Mouse (Mus musculus): ENCODE data around the gene Doc2b.

DNA sequence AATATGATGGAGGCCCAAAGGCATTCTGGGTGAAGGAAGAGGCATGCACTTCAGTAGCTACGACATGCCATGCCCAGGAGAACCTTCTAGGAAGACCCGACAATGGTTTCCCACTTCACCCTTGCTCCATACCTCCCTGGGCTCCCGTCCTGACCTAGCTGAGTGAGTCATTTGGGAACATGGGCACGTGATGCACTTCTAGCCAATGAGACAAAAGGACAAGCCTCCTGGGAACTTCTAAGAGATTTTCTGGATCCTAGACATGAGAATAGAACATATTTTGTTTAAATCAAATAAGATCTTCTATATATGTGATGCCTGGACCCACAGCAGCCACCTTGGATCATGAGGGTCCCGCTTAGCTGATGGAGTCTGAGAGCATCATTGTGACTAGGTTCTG, 3.3 kb downstream of the Doc2b start:
- TF ChIP-seq GATA1 (IDR thresholded peaks at IDR 0.05; ENCODE audit: low read length), result no peak
- TF ChIP-seq TAL1 (IDR thresholded peaks at IDR 0.05; ENCODE audit: low read length), result no peak
